8 mouse cellular contexts compared by ENCODE assay signal in genomic region chr9:4260746-4261090, GRCm38 (mm10). TPM values are rescaled to one million over a fixed set of nuclear protein-coding genes. Genes with fewer than 3 reads are reported as not detected.
A peak's percentile ranks its signal among the peaks of the same experiment; 100 is the strongest.
DNase-seq lines count a peak whose midpoint lies in the region; ATAC-seq and TF ChIP-seq lines count a peak whose summit lies in the region.

No protein-coding gene starts in this region.

- peaks cover 20% of the 10 kb centered on the region for H3K9me3 ChIP-seq in heart, embryonic 12.5 days (replicated peaks)
- no peaks in the 10 kb centered on the region for H3K9me3 ChIP-seq in ES-E14 (ENCODE audit: control insufficient read depth, insufficient read depth, low read depth, low read length)
- peaks cover 9% of the 10 kb centered on the region; the same call in 1 of the 2 replicates for H3K9me3 ChIP-seq in forebrain, postnatal 0 days (ENCODE audit: low read length)
- H3K9me3 ChIP-seq in midbrain, embryonic 11.5 days (ENCODE audit: control insufficient read depth, low read length), result peaks cover 8% of the 10 kb centered on the region

- H3K4me1 ChIP-seq in heart, embryonic 12.5 days (replicated peaks), result no peaks in the 10 kb centered on the region
- no peaks in the 10 kb centered on the region for H3K4me1 ChIP-seq in heart, adult 2 months (ENCODE audit: control insufficient read depth, insufficient read depth, low read length)
- no peaks in the 10 kb centered on the region for H3K4me1 ChIP-seq in ES-E14 (ENCODE audit: control insufficient read depth in 2 of 2, insufficient read depth in 2 of 2, low read length in 2 of 2, poor library complexity in 1 of 2)
- H3K4me1 ChIP-seq in forebrain, postnatal 0 days (ENCODE audit: insufficient read depth), result no peaks in the 10 kb centered on the region
- no peaks in the 10 kb centered on the region for H3K4me1 ChIP-seq in midbrain, embryonic 11.5 days (ENCODE audit: control insufficient read depth, insufficient read depth, low read length)

- H3K36me3 ChIP-seq in heart, embryonic 12.5 days, result no peaks in the 10 kb centered on the region
- no peaks in the 10 kb centered on the region for H3K36me3 ChIP-seq in heart, adult 2 months (ENCODE audit: control insufficient read depth, insufficient read depth, low read length)
- no peaks in the 10 kb centered on the region for H3K36me3 ChIP-seq in ES-E14 (ENCODE audit: control insufficient read depth, insufficient read depth, low read length, poor library complexity, severe bottlenecking)
- H3K36me3 ChIP-seq in forebrain, postnatal 0 days (ENCODE audit: insufficient read depth), result no peaks in the 10 kb centered on the region
- no peaks in the 10 kb centered on the region for H3K36me3 ChIP-seq in midbrain, embryonic 11.5 days (ENCODE audit: control insufficient read depth, insufficient read depth, low read length)

- H3K4me3 ChIP-seq in heart, embryonic 12.5 days, result peak overlapping the region; percentile 44
- no peak overlapping the region for H3K4me3 ChIP-seq in heart, adult 2 months
- peak overlapping the region; percentile 70 to 88 for H3K4me3 ChIP-seq in ES-E14 (ENCODE audit: insufficient read depth in 1 of 2, low read depth in 1 of 2, low read length in 2 of 2, poor library complexity in 1 of 2, severe bottlenecking in 1 of 2)
- peak overlapping the region; percentile 21; the same call in 1 of the 2 replicates for H3K4me3 ChIP-seq in forebrain, postnatal 0 days (ENCODE audit: low read depth, low read length)
- H3K4me3 ChIP-seq in midbrain, embryonic 11.5 days (ENCODE audit: low read depth, low read length), result peak overlapping the region; percentile 15

- no peak; the same call in 1 of the 2 replicates for ATAC-seq in heart, embryonic 12.5 days (ENCODE audit: insufficient number of reproducible peaks, low FRiP score)
- no peak for ATAC-seq in forebrain, postnatal 0 days
- no peak; the same call in 1 of the 2 replicates for ATAC-seq in midbrain, embryonic 11.5 days (ENCODE audit: low FRiP score)

- no peak for TF ChIP-seq EP300 in heart, adult 2 months (IDR thresholded peaks at IDR 0.05; ENCODE audit: insufficient read depth, low read depth, low read length)

- H3K27me3 ChIP-seq in heart, embryonic 12.5 days (replicated peaks), result no peaks in the 10 kb centered on the region
- H3K27me3 ChIP-seq in heart, adult 2 months (ENCODE audit: control insufficient read depth, insufficient read depth, low read length), result no peaks in the 10 kb centered on the region
- no peaks in the 10 kb centered on the region for H3K27me3 ChIP-seq in forebrain, postnatal 0 days (ENCODE audit: insufficient read depth, low read length)
- H3K27me3 ChIP-seq in midbrain, embryonic 11.5 days (ENCODE audit: control insufficient read depth, insufficient read depth, low read length), result no peaks in the 10 kb centered on the region

- 60% methylated on average over 12 of the region's 12 CpGs for WGBS in heart, embryonic 12.5 days
- WGBS in heart, adult 2 months, result 57% methylated on average over 12 of the region's 12 CpGs
- WGBS in forebrain, postnatal 0 days, result 75% methylated on average over 12 of the region's 12 CpGs
- WGBS in midbrain, embryonic 11.5 days, result 60% methylated on average over 12 of the region's 12 CpGs

- intact Hi-C loops in heart, adult 2 months (cut with DNase I), result no loop called here

- no peaks in the 10 kb centered on the region for H3K79me2 ChIP-seq in heart, adult 2 months (replicated peaks; ENCODE audit: control insufficient read depth, insufficient read depth, low read length)

- TF ChIP-seq CTCF in heart, adult 2 months (IDR thresholded peaks at IDR 0.05), result no peak
- TF ChIP-seq CTCF in forebrain, postnatal 0 days (IDR thresholded peaks at IDR 0.05; ENCODE audit: low read depth), result no peak

- no peak for DNase-seq in heart, adult 2 months
- DNase-seq in ES-E14 (ENCODE audit: low read depth, low spot score), result peak; percentile 36
- no peak for DNase-seq in forebrain, postnatal 0 days
- DNase-seq in midbrain, embryonic 11.5 days (ENCODE audit: low spot score, missing footprints), result no peak
- DNase-seq in right cerebral cortex, adult 18-20 months, result no peak
- DNase-seq in T-cell, adult 2 months (ENCODE audit: low spot score), result no peak
- DNase-seq in frontal cortex, postnatal 14 days (ENCODE audit: low spot score in 2 of 2), result no peak

- in situ Hi-C loops in ES-E14 (cut with MboI; ENCODE audit: low sequenced_read_pairs in 2 of 2, unreplicated experiment in 2 of 2), result no loop called here

- no peak for TF ChIP-seq POLR2A in heart, adult 2 months (IDR thresholded peaks at IDR 0.05; ENCODE audit: insufficient read depth, low read depth, low read length)

- H3K9ac ChIP-seq in heart, embryonic 12.5 days, result no peak overlapping the region
- no peak overlapping the region for H3K9ac ChIP-seq in heart, adult 2 months (ENCODE audit: low read depth, low read length)
- peak overlapping the region; percentile 55 for H3K9ac ChIP-seq in ES-E14 (ENCODE audit: insufficient read depth, low read depth, low read length, poor library complexity, severe bottlenecking)
- H3K9ac ChIP-seq in forebrain, postnatal 0 days, result no peak overlapping the region
- H3K9ac ChIP-seq in midbrain, embryonic 11.5 days (ENCODE audit: low read length), result no peak overlapping the region

- peak overlapping the region; percentile 47 for H3K4me2 ChIP-seq in heart, embryonic 12.5 days
- H3K4me2 ChIP-seq in forebrain, postnatal 0 days (ENCODE audit: low read depth), result no peak overlapping the region
- no peak overlapping the region for H3K4me2 ChIP-seq in midbrain, embryonic 11.5 days

- H3K27ac ChIP-seq in heart, embryonic 12.5 days (ENCODE audit: poor library complexity, severe bottlenecking), result no peak overlapping the region
- no peak overlapping the region for H3K27ac ChIP-seq in heart, adult 2 months
- H3K27ac ChIP-seq in ES-E14 (ENCODE audit: insufficient read depth, low read depth, low read length, poor library complexity, severe bottlenecking), result peak overlapping the region; percentile 85; the same call in 1 of the 2 replicates
- no peak overlapping the region for H3K27ac ChIP-seq in forebrain, postnatal 0 days (ENCODE audit: low read depth, low read length)
- H3K27ac ChIP-seq in midbrain, embryonic 11.5 days (ENCODE audit: low read depth, low read length), result no peak overlapping the region

TF ChIP-seq in ES-E14, 5 proteins besides CTCF, POLR2A, EP300 and RAD21:
- TF ChIP-seq HCFC1 (IDR thresholded peaks at IDR 0.05; ENCODE audit: borderline replicate concordance, insufficient read depth, low read length), result no peak
- TF ChIP-seq MAFK (IDR thresholded peaks at IDR 0.05; ENCODE audit: insufficient read depth, low read depth, low read length), result no peak
- no peak for TF ChIP-seq ZC3H11A (IDR thresholded peaks at IDR 0.05; ENCODE audit: borderline replicate concordance, low read depth, low read length)
- no peak for TF ChIP-seq ZNF384 (IDR thresholded peaks at IDR 0.05; ENCODE audit: low read depth, low read length)
- no peak for TF ChIP-seq CHD2 (IDR thresholded peaks at IDR 0.05; ENCODE audit: low read depth, low read length)

RNA-seq across cellular contexts. Expression of gene Aasdhppt, which starts 48.6 kb away (rescaled TPM):
- 29.7 and 30.6 TPM in 2 replicates for polyA plus RNA-seq in heart, embryonic 12.5 days (2016; fragmentation: Nextera tagmentation; extraction: Ambion mirVana)
- 10 to 100 TPM; 17.1 to 20.3 TPM for total RNA-seq in heart, adult 2 months (2021)
- 4.8 and 7.5 TPM in 2 replicates for polyA plus RNA-seq in heart, adult 2 months (2012; rRNA removed)
- total RNA-seq in ES-E14 (2012; rRNA removed), result 25.2 and 38.9 TPM in 2 replicates
- 33.4 and 34.2 TPM in 2 replicates for total RNA-seq in forebrain, postnatal 0 days (2014; rRNA removed)
- 29.3 and 32.7 TPM in 2 replicates for polyA plus RNA-seq in forebrain, postnatal 0 days (2015; fragmentation: Nextera tagmentation; extraction: Ambion mirVana)
- 38.0 and 40.6 TPM in 2 replicates for polyA plus RNA-seq in midbrain, embryonic 11.5 days (2014; fragmentation: Nextera tagmentation; extraction: Ambion mirVana)

RNA-seq across cellular contexts. Expression of gene Kbtbd3, which starts 48.9 kb away (rescaled TPM):
- polyA plus RNA-seq in heart, embryonic 12.5 days (2016; fragmentation: Nextera tagmentation; extraction: Ambion mirVana), result 8.8 and 8.9 TPM in 2 replicates
- 1 to 10 TPM; 8.7 to 8.9 TPM for total RNA-seq in heart, adult 2 months (2021)
- 1.9 and 3.7 TPM in 2 replicates for polyA plus RNA-seq in heart, adult 2 months (2012; rRNA removed)
- 1.3 and 1.5 TPM in 2 replicates for total RNA-seq in ES-E14 (2012; rRNA removed)
- 10.3 and 11.3 TPM in 2 replicates for total RNA-seq in forebrain, postnatal 0 days (2014; rRNA removed)
- polyA plus RNA-seq in forebrain, postnatal 0 days (2015; fragmentation: Nextera tagmentation; extraction: Ambion mirVana), result 7.0 and 8.4 TPM in 2 replicates
- 8.1 and 8.3 TPM in 2 replicates for polyA plus RNA-seq in midbrain, embryonic 11.5 days (2014; fragmentation: Nextera tagmentation; extraction: Ambion mirVana)
